Mouse (Mus musculus) cerebellum, postnatal 10 days (tissue): ENCODE results near the gene Atp1a1.
A peak's percentile ranks its signal among the peaks of the same experiment; 100 is the strongest.

Source experiments
- DNase-seq, 2 experiments: peaks; one replicate each; pipeline ENCODE4 v3.0.0; 2021; ENCODE audit warnings: mixed read lengths in 2 of 2

The Atp1a1 gene

GRCm38 (mm10) chr3:101552621-101553620 lies 51.6 kb downstream of the Atp1a1 start:
- no peak for DNase-seq

DNA sequence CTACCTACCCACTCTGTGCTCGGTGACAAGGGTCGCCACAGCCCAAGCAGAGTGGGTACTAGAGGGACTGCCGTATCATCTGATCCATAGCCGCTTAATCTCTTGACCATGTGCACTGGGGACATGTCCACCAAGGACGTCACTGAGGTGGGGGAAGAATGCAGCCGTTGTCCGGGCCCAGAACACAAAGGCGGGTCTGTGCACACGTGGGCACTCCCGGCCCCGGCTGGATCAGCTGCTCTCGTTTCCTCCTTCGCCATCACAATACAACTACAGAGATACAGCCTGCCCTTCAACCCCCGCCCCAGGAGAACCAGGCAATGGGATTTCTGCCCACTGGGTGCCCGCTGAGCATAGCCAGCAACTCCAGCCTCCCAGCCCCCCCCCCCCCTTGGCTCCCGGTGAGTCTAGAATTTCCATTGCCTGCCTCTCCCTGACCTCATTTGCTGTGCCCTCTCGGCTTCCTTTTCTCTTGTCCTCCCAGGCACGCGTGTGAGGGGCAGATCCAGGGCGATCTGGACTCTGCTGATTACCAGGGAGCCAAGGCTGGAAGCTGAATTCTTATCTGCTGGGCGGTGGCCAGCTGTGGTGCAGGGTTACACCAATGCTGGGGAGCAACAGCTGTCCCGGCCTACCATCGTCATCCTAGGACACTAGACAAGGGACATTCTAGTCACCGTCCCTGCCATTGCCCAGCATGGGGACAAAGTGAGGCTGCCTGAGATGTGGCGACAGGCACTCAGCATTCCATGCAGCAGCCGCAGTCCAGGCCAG lies 52.8 kb downstream of the Atp1a1 start:
- peak in 1 of 2 experiments; percentile 54 for DNase-seq

- no peak for DNase-seq
Measured at GRCm38 (mm10) chr3:101549749-101550148, 54.7 kb downstream of the Atp1a1 start.

GRCm38 (mm10) chr3:101544116-101544515 lies 60.4 kb downstream of the Atp1a1 start:
- no peak for DNase-seq

- DNase-seq = no peak
Measured at GRCm38 (mm10) chr3:101541571-101541970, 62.9 kb downstream of the Atp1a1 start.

DNA sequence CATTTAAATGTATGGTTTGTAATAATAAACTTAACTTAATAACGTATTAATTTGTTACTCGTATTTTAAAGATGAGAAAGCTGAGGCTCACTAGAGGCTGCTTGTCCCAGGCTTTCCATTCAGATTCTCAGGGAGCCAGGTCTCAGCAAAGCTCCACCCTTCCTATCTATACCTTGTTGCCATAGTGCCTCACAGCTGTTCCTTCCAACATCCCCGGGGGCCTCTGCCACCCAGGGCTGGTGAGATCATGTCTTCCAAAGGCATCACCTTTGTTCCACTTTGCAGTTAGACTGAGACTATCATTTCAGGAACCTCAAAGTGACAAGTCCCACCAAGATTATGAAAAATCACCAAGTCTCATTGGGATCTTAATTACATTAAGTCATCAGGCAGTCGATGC lies 63.9 kb downstream of the Atp1a1 start:
- no peak for DNase-seq

DNA sequence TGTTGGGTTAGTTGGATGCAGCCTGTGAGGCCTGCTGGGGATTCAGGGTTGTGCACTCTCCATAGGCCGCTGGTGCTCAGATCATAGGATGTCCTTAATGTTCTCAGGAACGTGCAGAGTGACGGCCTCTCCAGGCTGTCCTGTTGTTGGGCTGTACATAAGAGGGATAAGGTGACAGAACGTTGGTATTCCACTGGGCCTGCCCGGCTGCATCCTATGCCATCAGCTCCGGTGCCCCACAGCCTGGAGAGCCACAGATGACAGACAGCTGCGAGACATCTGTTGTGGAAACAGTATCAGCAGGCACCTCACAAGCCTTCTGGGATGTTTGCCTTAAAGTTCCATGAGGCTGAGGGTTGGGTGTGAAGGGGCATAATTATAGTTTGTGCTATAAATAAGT lies 68.2 kb downstream of the Atp1a1 start:
- no peak for DNase-seq

DNA sequence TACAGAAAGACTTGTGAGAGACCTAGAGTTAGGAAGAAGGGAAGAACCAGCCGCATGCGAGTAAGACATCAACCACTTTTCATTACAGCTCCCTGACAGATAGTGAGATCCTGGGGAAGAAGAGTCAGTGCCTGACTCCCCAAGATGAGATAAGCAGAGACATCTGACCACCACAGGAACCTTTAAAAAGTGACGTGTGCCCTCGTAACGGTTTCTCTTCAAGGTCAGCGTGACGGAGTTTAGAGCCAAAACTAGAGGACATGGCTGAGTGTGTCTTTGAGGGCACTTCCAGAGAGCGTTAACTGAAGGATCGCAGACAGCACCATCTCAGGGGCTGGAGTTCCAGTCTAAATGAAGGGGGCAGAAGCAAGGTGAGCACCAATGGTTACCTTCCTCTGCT lies 70.2 kb downstream of the Atp1a1 start:
- no peak for DNase-seq

- peak; percentile 73 to 82 for DNase-seq
Measured at GRCm38 (mm10) chr3:101533373-101533772, 71.1 kb downstream of the Atp1a1 start.

DNA sequence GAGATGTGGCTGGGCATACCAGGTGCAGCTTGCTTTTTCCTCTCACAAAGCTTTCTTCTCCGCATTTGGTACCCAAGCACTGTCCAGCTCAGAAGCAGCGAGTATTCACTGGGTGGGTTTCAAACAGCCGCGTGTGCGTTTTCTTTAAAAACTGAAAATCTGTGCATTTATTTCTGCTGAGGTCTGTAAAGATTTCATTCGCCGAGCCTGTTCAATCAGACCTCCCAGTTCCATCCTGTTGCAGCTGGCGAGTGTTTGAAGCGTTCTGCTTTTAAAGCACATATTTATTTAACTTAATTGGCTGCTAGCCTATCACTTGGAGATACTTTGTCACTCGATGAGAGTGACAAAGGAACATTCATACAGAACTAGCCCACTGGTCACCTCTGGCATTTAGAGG lies 73.6 kb downstream of the Atp1a1 start:
- DNase-seq = no peak

- DNase-seq = peak; percentile 55 to 63
Measured at GRCm38 (mm10) chr3:101528900-101529594, 75.4 kb downstream of the Atp1a1 start.

DNA sequence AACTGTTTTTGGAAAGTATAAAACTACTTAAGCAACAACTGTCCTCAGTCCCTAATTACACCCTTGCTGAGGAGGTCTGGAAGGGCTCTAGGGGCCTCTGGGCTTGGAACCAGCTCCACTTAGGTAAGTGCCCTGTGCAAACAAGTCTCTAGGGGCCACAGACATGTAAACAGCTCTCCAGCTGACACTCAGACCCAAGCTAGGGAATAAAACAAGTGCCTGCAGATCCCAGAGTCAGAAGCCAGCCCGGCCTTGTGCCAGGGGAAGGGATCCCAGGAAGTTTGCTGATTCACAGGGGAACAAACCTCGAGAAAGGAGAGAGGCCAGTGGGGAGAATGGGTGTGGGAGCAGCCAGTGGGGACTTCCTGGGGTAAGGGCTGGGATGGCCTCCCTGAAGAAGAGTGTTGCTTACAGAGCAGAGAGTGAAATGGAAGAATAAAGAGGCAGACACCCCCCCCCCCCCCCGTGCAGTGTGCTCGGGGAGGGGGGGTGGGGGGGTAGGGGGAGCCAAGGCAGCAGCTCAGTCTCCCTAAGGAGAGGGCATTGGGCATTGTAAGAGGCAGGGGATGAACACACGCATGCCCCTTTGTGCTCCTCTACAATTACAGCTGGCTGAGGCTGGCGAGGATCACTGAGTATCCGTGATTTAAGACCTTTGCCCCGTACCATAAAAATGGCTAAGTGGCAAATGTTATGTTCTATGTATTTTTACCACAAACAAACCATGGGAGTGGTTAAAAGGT lies 76.2 kb downstream of the Atp1a1 start:
- DNase-seq = peak in 1 of 2 experiments; percentile 48

GRCm38 (mm10) chr3:101526603-101527002 lies 77.9 kb downstream of the Atp1a1 start:
- no peak for DNase-seq
